Mouse (Mus musculus) T-helper 17 cell (primary cell): ENCODE measurements around the gene P2ry6.

Experiments
- in situ Hi-C, 2 experiments: fragments of 300-600 bp; cut with MboI, MseI; formaldehyde crosslinking; loops; 1 replicate in 1 of 2; 2 replicates in 1 of 2; pipeline ENCODE4 v1.15.1; 2025; ENCODE audit warnings: high pct_unique_total_duplicates in 2 of 2

P2ry6 gene

DNA sequence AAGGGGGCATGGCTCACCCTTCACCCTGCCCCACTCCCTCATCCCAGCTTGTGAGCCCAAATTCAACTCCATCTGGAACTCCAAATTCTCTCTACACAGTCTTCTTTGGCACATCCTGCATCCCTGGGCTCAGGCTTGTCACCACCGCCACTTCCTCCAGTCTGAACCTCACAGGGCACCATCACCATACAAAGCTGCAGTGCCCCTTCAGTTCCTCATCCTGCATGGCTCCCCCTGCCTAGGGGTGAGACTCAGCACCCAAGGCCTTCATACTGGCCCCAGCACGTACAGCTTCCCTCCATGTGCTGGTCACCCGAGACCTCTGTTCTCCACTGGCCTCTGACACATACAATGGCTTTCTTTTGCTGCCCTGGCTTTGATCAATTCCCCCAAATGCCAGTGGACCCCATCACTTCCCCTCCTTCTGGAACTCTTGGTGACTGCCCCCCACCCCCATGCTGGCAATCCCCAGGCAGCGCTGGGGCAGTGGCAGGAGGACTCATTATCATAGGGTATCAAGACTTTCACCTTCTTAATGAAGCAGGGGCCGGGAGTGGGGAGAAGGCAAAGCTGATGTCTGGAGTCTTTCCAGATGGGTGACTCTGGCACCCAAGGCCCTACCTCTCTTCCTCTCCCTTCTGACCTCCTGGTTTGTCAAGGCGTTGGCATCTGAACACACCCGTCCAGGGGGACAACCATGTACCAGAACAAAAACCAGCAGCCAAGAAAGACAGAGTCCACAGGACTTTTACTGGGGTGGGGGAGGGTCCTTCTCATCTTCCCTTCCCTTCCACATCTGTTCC, 55.2 kb downstream of the P2ry6 start:
- in situ Hi-C loops, result no loop called here

DNA sequence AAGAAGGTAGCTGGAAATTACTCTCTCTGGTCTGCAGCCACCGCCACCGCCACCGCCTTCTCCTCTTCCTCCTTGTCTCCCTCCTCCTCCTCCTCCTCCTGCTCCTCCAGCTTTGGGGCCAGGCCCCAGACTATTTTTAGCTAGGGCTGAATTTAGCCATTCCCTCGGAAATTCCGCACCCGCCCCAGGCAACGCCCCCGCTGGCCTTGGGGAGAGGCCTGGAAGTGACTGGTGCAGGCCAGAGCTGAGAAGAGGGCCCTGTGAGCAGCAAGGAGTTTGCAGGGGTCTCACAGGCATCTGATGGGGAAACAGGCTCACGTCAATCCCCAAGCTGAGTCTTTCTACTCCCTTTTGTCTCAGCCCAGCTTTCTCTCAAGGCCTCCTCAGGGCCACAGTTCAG, 56.3 kb downstream of the P2ry6 start:
- in situ Hi-C loops, result no loop called here

DNA sequence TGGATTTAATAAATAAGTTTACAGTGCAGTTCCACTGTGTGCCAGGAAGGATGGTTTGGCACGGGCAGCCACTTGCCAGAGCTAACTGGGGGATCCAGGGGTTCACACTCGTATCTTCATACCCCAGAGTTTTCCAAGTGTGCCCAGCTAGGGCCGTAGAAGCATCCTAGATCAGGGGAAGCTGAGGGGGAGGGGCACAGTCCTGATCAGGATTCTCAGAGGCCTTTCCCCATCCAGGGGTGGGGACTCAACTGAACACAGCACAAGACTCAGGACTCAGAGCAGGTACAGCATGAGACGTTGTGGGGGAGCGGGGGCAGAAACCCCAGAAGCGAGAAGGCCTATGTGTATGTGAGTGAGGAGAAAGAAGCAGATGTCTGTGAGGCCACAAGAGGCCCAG, 56.7 kb downstream of the P2ry6 start:
- in situ Hi-C loops, result no loop called here

DNA sequence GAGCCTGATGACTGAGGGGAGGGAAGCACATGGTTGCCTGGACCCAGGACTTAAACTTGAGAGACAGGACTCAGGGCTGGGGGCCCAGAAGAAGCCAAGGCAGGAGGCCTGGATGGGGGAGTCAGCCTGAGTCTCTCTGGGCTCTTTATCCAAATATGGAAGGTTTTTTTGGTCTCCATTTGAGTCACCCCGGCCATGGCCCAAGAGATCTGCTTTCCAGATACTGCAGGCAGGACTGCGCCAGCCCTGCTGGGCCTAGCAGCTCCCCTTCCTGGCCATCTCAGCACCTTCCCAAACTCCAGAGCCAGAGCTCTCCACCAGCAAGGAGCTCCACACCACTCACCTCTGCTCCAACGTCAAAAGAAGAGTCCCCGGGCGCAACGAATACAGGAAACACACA, 57.9 kb downstream of the P2ry6 start:
- in situ Hi-C loops, result no loop called here

DNA sequence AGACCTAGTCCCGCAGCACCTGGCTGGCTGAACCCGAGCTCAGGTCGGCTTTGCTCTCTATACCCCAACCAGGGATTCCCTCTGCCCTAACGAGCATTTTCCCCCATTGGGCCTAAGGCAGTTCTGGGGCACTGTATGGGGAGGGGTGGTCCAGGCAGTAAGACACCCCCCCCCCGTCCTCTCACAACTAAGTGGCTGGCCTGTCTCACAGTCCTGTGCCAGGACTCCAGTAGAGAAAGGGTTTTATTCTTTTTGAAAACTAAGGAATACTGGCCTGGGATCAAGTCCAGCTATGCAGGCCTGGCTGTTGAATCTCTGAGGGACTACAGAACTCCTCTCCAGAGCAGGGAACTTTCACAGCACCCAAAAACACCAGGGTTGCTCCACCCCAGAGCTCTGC, 59.2 kb downstream of the P2ry6 start:
- in situ Hi-C loops, result no loop called here

DNA sequence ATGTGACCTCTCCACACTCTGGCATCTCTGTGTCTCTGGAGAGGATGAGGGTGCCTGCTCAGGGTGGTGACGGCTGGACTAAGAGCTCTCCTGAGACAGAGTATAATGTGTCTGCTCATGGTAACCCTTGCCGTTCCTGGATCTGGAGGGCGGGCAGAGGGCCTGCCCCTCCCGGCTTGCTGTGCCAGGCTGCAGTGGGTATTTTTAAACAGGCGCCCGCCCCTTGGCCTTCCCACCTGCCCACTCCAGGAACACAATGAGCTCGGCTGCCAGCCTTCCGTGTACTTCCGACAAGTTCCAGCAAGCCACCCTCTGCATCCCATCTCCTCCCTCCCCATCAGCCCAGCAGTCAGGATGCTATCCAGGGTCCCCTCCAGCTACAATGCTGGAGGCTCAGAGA, 62.7 kb downstream of the P2ry6 start:
- in situ Hi-C loops, result no loop called here

DNA sequence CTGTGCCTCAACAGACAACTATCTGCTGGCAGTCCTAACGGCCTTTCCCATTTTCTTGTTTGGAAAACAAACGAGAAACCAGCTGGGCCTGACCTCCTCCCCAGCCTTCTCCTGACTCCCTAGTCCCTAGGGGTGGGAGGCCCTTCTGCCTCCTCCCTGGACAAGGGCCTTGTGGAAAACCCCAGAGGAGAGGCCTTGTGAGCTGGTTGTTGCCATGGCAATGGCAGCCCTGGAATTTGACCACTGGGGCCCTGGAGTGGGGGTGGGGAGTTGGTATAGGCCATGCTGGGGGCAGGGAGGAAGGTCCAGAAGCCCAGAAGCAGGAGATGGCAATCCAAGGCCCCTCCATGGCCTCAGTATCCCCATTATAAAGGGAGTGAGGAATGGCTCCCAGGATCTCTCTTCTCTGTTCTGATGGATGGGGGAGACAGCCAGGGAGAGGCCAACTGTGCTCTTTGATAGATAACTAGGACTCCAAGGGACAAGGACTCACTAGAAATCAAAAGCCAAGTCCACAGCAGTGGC, 63.1 kb downstream of the P2ry6 start:
- in situ Hi-C loops, result no loop called here

DNA sequence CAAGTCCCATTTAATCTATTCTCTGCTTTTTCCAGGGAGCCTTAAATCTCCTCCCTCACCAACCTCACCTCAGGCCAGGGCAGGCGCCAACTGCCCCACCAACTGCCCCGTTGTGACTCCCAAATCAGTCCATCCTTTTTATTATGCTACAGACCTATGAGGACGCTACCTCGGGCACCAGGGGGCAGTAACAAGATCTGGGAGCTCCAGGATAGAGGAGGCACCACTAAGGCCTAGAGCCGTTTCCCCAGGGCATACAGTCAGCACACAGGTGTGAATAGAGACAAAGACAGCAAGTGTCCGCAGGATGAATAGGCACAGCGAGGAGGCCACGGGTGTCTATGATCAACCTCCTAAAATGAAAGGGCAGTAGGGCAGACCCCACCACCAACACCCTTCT, 65.9 kb downstream of the P2ry6 start:
- in situ Hi-C loops, result no loop called here

DNA sequence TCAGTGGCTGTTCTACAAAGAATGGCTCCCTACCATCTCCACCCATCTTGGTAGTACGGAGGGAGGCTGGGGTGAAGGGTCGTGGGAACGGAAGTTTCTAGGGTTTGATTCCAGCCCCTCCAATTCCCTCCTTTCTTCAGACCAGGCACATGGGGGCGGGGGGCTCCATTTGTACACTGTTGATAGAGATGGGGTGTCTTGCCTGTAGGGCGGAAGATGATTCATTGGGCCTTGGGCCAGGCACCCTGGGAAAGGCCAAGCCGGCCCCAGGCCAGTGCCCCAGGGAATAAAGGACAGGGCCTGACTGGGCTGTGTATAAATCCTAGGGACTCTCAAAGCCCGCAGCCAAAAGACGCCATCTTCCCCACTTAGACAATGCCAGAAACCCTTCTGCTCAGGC, 66.4 kb downstream of the P2ry6 start:
- in situ Hi-C loops, result no loop called here

DNA sequence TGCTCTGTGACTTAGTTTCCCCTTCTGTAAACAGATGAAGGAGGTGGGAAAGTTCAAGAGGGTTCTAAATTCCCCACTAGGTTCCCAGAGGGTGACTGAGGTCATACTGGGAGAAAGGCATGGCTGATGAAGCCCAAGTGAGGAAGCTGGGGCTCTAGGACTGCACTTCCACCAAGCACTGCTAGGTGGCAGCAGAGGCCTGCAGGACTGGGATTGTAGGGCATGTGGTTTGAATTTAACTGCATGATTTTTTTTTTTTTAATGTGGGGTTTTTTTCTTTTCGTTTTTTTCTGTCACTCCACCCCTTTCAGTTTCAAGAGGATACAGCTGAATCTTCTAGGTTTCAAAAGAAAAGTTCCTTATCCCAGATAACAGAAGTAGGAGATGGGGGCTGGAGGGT, 67.2 kb downstream of the P2ry6 start:
- in situ Hi-C loops, result no loop called here

DNA sequence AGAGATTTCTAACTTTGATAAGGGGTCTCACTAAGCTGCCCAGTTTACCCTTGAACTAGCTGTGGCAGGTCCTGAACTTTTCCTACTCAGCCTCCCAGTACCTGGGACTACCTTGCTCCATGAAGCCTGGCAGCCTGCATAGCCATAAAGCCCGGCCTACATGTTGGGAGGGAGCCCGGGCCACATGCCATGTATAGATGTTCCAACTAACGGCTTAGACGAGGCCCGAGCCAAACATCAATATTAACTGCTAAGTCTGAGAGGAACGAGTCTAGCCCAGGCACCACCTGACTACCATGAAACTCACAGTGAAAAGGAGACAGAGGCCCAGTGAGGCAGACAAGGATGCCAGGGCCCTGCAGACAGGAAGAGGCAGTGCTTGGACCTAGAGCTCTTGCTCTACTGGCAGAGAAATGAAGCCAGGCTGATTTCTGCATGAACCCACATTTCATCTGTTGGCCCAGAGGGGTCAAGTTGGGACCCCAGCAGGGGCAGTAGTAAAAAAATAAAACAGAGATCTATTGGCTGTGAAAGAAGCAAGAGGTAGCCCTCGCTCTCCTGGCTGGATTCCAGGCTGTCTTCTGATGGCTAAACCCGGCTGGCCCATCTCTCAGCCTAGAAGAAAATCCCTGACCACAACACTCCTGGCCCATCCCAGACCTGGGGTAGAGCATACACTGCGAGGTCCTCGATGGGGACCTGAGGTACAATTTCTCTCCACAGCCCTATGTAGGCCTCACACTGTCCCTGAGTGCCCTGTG, 68.2 kb downstream of the P2ry6 start:
- in situ Hi-C loops, result no loop called here

DNA sequence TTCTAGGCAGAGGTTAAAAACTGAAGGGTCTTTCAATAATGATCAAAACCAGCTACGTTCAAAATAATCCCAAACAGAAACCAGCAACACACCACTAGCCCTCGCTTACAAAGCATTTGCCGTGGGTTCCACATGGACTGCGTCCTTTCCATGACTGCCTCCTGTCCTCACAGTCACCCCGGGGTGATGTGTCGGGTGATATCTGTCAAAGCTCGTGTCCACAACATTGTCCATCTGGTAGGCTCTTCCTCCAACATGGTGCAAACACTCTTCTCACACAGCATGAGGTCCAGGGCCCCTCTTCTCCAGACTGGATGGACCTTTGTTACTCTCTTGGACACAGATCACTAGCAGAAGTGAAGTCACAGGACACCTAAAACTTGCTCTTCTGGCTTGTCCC, 69.4 kb downstream of the P2ry6 start:
- in situ Hi-C loops, result no loop called here

DNA sequence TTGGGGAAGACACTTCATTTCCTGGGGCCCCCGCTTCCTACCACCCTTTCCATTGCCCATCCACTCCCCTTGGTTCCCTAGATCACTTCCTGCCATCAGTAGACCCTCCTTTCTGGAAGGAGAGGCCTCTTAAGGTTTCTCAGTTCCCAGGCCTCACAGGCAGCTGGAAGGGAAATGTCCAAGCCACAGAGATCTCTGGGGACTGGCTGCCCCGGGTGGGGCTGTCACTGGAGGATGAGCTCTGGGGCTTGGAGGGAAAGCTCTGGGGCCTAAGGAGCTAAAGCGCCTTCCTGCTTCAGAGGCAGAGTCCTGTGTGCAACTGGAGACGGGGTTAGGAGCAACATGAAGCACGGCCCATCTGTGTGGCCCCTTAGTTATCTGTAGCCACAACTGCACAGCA, 69.8 kb downstream of the P2ry6 start:
- in situ Hi-C loops, result no loop called here

DNA sequence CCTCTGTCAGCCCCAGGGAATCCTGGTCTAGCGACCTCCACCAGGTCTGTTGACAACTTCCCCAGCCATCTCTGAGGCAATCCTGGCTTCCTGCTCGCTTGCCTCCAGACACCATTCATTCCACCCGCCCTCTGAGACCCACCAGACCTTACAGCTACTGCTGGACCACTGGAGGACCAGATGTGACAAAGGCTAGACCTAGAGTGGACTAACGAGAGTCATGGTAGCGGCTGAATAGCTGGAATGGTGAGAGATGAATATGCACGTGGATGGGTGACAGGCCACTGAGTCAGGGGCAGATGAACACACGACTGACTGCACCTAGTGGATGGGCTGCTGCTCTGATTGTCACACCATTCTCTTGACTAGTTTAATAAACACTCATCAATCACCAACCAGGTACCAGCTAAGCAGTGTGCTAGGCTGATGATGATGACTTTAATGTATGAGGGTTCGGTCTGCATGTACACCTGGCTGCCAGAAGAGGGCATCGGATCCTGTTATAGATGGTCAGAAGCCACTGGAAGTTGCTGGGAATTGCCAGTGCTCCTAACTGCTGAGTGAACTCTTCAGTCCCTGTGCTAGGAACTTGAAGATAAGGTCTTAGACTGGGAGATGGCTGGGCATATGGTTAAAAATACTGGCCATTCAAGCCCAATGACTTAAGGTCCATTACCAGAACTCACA, 71.9 kb downstream of the P2ry6 start:
- in situ Hi-C loops, result no loop called here

DNA sequence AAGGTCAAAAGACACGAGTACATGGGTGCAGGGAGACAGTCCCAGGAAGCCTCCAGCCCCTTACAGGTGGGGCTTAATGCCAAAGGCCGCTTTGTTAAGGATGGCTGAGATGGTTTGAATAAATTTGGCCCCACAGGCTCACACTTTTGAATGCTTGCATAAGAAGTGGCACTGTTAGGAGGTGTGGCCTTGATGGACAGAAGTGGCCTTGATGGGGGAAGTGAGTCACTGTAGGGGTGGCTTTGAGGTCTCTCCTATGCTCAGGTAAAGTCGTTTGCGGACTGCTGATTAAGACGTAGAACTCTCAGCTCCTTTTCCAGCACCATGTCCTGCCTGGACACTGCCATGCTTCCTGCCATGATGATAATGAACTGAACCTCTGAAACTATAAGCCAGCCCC, 76.6 kb downstream of the P2ry6 start:
- in situ Hi-C loops, result no loop called here

DNA sequence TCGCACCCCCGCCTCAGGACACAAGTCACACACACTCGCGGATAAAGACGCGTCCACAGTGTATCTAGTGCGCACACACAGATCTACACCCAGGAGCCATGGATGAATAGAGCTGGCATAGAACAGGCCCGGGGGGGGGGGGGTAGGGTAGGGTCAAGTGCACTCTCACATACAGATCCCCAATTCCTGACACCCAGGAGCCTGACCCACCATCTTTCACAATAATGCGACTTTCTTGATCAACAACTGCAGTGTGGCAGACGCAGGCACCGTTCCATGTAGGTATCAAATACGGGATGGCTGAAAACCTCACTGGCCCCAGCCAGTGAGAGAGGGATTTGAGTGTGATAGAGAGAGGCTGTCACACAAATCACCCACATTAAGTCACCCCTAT, 79.6 kb downstream of the P2ry6 start:
- in situ Hi-C loops, result no loop called here

DNA sequence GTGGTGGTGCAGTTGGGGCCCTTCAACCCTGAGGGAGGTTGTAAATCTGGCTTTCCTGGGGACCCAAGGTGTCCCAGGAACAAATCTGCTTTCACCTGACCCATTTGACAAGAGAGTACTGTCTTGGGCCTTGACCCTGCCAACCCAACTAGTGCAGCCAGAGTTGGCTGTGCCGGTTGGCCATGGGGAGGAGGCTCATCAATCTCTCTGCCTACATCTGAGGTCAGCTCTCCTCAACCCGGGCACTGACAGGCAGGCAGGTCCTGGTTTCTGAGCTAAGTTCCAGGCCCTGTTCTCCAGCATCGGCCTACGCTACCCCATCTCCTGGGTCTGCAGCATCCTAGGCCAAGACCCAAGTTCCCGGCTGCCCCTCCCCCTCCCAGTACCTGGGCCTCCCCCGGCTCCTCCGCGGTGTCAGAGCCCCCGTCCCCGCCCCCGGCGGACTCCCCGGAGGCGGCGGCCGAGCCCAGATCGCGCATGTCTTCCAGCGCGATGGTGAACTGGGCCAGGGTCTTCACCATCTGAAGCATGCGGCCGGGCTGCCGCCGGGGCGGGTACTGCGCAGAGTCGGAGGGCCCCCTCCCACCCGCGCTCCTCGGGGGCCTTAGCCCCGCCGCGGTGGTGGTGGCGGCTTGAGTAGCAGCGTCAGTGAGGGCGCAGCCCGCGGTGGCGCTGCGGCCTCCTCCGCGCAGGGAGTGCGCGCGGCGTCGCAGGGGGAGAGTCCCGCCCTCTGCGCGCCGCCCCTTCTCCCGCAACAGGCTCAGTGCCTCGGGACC, 80.2 kb downstream of the P2ry6 start:
- in situ Hi-C loops, result no loop called here

DNA sequence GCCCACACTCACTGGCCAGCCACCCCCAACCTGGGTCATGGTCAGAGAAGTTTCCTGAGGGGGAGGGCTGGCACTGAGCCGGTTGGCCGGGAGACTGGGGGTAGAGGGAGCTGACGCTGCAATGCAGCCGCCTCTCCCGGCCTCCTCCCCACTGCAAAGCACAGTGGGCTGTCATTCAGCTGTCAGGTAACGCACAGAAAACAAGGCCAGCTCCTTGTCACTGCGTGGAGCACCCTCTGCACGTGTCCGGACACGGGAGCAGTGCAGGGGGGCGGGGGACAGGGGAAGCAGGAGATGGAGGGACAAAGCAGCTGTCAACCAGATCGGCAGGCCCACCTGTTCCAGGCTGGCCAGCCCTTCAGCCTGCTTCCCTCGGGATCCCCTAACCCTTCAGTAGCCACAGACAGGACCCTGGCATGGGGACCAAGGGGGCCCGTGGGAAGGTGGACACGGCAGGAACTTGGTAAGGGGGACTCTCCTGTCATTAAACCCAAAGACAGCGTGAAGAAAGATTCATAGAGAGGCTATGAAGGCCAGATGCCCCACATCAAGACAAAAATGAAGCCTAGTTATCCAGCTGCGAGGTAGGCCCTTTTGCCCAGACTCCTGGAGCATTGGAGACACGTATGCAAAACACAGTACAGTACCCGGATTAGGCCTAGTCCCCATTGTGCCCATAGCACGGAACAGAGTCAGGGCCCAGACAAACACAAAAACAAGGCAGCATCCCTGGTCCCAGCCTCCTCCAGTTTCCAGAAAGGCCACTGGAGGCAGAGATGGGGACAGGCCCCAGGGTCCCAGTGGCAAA, 81.0 kb downstream of the P2ry6 start:
- in situ Hi-C loops, result no loop called here
